Mouse (Mus musculus) kidney, postnatal 36 days (tissue): ENCODE results near the gene Mettl1.
"Not testable (repeated sequence)": the region's sequence is repeated elsewhere in the genome, so short reads cannot be mapped to it uniquely, and the experiment has no call there.

Experiments
- DNase-seq, 2 experiments: peaks; one replicate each; pipeline ENCODE4 v3.0.0; 2021 to 2022; ENCODE audit warnings: mixed read lengths in 2 of 2

The Mettl1 gene

GRCm38 (mm10) chr10:127069281-127070189 lies 28.3 kb downstream of the Mettl1 start:
- no peak for DNase-seq

DNA sequence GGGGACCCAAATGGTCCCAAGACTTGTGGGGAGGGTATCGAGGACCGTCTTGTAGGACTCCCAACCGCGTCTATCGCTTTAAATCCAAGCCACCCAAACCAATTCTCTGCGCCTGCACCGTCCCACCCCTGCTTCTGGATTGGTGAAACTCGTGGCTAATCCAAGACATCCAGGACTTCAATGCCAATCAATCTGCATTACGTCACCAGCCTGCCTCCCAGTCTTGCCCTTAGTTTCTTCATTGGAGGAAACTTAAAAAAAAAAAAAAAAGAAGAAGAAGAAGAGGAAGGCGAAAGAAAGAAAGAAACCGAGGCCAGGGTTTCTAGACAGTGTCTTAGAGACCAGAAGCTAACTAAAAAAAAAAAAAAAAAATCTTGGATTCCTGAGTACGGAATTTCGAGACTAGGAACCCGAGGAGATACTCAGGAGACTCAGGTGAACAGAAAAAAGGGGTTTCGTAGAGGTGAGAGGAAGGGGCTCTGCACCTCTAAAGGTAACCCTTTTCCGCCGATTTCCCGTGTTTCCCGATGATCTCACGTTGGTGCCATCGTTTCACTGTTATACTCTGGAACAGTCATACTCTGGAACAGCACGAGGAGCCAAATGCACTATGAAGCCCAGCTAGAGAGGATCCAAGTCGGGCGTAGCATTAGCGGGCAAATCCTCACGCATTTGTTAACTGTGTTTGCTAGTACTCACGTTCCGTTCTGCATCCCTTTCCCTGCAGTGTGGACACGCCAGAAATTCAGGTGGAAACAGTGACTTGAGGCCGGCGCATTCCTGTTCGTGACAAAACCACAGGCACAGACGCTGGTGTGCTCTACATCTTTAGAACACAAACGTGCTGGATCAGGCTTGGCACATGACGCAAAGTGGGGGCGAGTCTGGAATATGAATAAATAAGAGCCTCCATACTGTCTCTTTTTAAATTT lies 29.2 kb downstream of the Mettl1 start, which contains the start of gene Tspan31:
TSS of gene Tspan31 (minus strand) at position 75 of the 932 bp plus-strand sequence.
- peak; percentile 94 to 99 for DNase-seq

DNA sequence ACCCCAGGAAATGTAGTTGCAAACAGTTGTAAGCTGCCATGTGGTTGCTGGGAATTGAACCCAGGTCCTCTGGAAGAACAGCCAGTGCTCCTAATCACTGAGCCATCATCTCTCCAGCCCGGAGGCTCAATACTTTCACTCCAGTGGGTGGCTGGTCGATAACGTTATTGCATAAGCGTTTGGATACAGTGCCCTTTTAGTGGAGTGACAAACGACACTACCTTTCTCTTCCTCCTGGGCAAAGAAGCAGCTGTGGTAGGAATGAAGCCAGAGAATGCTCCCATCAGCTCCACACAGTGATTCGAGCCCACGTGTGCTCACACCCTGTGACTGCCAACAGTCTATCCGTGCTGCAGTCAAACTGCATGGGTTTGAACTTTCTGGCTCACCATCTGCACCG lies 30.0 kb downstream of the Mettl1 start:
- no peak for DNase-seq

DNA sequence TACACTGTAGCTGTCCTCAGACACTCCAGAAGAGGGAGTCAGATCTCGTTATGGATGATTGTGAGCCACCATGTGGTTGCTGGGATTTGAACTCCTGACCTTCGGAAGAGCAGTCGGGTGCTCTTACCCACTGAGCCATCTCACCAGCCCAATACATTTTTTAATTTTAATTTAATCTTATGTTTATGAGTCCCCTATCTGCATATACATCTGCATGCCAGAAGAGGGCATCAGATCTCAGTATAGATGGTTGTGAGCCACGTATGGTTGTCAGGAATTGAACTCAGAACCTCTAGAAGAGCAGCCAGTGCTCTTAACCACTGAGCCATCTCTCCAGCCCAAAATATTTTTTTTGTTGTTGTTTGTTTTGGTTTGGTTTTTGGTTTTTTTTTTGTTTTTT lies 31.1 kb downstream of the Mettl1 start:
- not testable (repeated sequence) for DNase-seq

DNA sequence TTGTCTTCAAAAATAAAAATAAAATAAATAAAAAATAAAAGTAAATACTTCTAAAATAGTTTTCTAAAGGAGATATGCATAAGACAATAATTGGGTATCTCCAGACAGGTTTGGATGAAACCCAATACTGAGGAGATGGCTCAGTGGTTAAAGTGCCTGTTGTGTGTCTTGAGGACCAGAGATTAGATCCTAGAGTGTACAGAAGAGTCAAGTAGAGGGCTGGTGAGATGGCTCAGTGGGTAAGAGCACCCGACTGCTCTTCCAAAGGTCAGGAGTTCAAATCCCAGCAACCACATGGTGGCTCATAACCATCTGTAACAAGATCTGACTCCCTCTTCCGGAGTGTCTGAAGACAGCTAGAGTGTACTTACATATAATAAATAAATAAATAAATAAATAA lies 31.8 kb downstream of the Mettl1 start:
- not testable (repeated sequence) for DNase-seq

- no peak for DNase-seq
Observed at GRCm38 (mm10) chr10:127073981-127074380, 32.8 kb downstream of the Mettl1 start.

- no peak for DNase-seq
Observed at GRCm38 (mm10) chr10:127075080-127075479, 33.9 kb downstream of the Mettl1 start, which contains the start of gene Agap2. TSS of gene Agap2 (plus strand) at chr10:127075284.

DNA sequence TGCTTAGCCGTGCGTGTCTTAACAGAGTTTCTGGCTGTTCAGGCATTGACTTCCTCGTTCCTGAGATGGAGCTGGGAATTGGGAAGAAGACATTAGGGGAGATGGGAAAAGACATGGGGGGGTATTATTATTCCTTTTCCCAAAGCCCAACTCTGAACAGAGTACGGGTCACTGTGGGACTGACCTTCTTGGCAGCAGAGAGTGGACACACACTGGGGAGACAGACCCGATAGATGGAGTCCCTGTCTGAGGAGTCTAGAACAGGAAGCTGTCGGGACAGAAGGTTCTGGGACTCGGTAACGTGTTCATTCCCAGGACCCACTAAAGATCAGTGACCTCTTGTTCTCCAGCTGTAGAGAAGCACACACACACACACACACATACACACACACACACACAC lies 34.4 kb downstream of the Mettl1 start:
- no peak for DNase-seq

DNA sequence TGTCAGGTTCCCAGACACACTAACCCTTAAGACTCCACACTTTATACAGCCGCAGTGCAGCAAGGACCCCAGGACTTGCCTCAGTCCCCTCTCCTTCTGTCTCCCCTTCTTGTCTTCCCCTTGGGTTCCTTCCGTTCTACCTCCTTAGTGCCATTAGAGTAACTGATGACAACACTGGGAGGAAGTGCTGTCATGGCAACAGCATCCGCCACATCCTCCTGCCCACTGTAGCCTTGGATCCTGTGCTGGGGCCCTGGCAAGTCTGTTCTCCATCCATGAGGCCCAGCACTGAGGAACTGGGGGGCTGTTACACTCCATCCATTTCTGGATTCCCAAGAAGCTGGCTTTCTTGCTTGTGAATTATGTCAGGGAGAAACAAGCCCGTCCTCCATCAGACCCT lies 34.9 kb downstream of the Mettl1 start:
- no peak for DNase-seq

GRCm38 (mm10) chr10:127077515-127077914 lies 36.3 kb downstream of the Mettl1 start:
- no peak for DNase-seq

GRCm38 (mm10) chr10:127078001-127078676 lies 36.9 kb downstream of the Mettl1 start:
- DNase-seq: no peak

GRCm38 (mm10) chr10:127078677-127079575 lies 37.7 kb downstream of the Mettl1 start:
- DNase-seq: peak in 1 of 2 experiments; percentile 54

DNA sequence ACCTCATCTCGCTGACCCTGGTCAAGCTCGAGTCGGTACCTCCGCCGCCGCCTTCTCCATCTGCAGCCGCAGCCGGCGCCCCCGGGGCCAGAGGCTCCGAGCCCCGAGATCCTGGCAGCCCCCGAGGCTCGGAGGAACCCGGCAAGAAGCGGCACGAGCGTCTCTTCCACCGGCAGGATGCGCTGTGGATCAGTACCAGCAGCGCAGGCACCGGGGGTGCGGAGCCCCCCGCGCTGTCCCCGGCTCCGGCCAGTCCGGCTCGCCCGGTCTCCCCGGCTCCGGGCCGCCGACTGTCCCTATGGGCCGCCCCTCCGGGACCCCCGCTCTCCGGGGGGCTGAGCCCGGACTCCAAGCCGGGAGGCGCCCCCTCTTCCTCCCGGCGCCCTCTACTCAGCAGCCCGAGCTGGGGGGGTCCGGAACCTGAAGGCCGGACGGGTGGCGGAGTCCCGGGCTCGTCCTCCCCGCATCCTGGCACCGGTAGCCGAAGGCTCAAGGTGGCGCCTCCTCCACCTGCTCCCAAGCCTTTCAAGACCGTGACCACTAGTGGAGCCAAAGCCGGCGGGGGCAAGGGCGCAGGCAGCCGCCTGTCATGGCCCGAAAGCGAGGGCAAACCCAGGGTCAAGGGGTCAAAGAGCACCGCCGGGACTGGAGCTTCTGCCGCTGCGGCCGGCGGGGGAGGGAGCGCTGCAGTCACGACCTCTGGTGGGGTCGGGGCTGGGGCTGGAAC lies 38.6 kb downstream of the Mettl1 start:
- DNase-seq: peak in 1 of 2 experiments; percentile 58

- peak in 1 of 2 experiments; percentile 39 for DNase-seq
Observed at GRCm38 (mm10) chr10:127080901-127081780, 39.9 kb downstream of the Mettl1 start.

DNA sequence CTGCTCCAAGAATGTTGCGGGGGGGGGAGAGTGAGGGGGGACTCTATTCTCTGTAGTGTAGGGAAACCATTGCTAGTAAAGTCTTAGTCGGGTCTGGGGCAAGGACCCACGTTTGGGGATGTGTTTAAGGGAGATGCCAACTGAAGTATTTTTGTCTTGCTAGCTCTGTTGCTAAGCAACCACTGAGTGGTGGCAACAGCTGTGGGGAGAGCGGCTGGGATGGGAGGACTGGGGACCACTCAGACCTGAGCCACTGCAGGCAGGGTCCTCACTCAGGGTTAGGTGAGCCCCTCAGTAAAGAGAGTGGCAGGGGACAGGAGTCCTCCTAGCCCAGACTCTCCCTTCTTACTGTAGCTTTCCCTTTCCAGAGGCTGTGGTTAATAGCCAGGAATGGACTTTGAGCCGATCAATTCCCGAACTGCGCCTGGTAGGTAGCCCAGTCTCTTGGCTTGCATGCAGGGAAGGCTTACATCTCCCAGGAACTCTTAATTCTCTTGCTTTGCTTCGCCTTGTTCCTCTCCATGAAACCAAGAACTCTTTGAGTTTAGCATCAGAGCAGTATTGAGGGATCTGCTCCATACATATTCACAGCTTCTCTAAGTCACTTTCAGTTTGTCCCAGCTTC lies 40.9 kb downstream of the Mettl1 start:
- DNase-seq: no peak

- DNase-seq: no peak
Observed at GRCm38 (mm10) chr10:127083292-127083914, 42.2 kb downstream of the Mettl1 start.

DNA sequence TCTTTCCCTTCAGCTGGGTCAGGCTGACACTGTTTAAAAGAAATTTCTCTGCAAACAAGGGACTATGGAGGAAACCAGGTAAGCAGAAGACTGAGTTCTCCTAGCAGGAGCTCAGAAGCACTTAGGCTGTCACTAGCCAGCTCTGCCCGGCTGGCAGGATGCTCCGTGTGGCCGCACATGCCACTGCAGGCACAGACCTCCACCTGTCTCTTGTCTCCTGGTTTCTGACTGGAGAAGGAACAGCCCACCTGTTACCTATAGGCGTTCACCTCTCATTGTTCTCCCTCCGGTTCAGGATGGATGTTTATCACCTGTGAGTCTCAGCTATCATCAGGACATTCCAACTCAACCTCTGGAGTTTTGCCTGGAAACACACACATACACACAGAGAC lies 42.7 kb downstream of the Mettl1 start:
- DNase-seq: no peak

DNA sequence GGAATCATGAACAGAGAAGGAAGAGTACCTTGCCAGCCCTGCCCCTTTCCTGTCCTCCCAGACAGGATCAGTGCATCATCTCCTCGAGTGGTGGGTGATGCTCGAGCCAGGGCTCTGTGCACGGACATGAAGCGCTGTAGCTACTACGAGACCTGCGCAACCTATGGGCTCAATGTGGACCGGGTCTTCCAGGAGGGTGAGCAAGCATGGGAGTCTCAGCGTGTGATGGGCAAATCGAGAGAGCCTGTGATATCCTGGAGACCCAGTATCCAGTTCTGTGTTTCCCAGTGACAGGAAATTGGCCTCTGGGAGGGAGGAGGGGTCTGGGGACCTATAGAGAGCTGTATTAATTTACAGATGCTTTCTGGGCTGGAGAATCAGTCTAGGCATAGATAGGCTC lies 43.8 kb downstream of the Mettl1 start:
- DNase-seq: no peak

DNA sequence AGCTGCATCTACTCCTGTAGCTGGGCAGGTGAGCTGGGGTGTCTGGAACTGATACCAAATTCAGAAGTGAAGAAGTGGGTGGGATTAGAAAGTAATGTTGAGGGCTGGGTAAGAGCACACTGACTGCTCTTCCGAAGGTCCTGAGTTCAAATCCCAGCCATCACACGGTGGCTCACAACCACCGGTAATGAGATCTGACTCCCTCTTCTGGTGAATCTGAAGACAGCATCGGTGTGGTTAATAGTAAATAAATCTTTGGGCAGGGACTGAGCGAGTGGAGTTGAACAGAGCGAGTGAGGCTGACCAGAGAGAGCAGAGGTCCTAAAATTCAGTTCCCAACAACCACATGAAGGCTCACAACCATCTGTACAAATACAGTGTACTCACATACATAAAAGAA lies 44.4 kb downstream of the Mettl1 start:
- no peak for DNase-seq
